Mouse (Mus musculus) cerebellum, postnatal 25 days (tissue): ENCODE data around the gene Sult2a4.
"Not testable (repeated sequence)": the region's sequence is repeated elsewhere in the genome, so short reads cannot be mapped to it uniquely, and the experiment has no call there.

Experiments
- DNase-seq, 2 experiments: peaks; one replicate each; pipeline ENCODE4 v3.0.0; 2021; ENCODE audit warnings: mixed read lengths in 2 of 2

Sult2a4 gene

GRCm38 (mm10) chr7:13989507-13989906 is at the start of gene Sult2a4:
Gene Sult2a4 (minus strand): TSS chr7:13989607.
- DNase-seq, result not testable (repeated sequence)

GRCm38 (mm10) chr7:14030831-14031230 is 41.4 kb upstream of the Sult2a4 start:
- not testable (repeated sequence) for DNase-seq

- DNase-seq, result no peak
Measured at GRCm38 (mm10) chr7:14013083-14013482, 23.7 kb upstream of the Sult2a4 start.

- not testable (repeated sequence) for DNase-seq
Measured at GRCm38 (mm10) chr7:14010686-14011085, 21.3 kb upstream of the Sult2a4 start.
